Mouse (Mus musculus): ENCODE results near the gene Zfp61.
"Not testable (repeated sequence)": the region's sequence is repeated elsewhere in the genome, so short reads cannot be mapped to it uniquely, and the experiment has no call there.

Zfp61 gene

DNA sequence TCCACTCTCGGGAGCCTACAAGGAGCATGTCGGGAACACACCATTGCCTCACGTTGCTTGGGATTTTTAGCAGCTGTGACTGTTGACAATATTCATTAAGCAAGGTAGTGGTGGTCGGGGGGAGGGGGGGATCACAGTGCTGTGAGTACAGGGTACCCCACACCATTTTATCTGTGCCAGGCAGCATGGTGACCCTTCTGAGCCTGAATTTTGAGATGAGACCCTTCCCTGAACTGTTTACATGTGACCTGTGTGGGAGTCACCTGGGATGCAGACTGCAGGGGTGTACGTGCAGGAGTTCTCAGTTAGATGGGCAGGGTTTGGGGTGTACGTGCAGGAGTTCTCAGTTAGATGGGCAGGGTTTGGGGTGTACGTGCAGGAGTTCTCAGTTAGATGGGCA is 4.6 kb downstream of the Zfp61 start:
- DNase-seq = no peak

DNA sequence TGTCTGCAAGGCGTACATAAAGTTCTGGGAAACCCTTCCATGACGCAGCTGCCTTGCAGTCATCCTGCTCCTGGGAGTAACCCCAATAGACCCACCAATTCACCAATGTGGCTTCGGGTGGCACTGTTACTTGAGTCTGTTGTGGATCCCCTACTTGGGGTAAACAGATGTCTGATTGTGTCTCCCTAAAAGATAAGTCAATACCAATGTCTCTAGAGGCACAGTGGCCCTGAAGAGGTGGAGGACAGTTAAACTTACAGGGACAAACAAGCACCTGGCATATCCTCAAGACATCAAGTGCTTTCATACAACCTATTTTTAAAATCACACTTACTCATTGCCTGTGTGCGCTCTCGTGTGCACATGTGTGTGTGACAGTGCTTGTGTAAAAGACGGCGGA is 5.7 kb downstream of the Zfp61 start:
- no peak for DNase-seq

- DNase-seq = no peak
Measured at GRCm38 (mm10) chr7:24294763-24295162, 6.3 kb downstream of the Zfp61 start.

DNA sequence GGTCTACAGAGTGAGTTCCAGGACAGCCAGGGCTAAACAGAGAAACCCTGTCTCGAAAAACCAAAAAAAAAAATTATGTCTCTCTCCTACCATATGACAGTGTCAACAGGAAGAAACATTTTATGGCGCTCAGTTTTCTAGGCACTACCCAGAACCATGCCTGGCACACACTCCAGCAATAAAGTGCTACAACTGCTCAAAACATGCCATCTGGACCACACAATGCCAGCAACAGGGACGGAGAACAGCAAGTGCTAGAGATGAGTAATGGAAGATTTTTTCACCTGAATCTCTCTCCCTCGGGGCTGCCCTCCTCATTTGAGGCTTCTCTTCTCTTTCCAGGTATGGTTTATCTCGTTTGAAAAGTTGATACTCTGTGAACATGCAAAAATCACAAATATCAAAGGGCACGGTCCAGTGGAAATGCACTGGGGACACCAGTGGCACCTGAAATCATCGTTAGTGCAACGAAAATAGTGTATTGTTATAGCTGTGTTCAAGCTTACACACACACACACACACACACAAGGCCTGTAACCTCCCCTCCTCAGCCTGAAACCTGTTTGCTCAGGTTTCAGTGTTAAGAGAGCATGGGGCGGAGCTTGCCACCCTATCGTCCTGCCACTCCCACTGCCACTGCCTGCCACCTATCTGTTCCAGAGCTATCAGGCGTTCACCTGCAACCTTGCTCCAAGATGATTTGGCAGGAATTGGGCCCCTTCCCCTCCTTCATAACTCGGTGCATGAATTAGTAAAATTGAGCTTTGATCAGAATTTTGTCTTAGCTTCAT is 7.8 kb downstream of the Zfp61 start:
- no peak for DNase-seq

- no peak for DNase-seq
Measured at GRCm38 (mm10) chr7:24291387-24292090, 9.5 kb downstream of the Zfp61 start.

DNA sequence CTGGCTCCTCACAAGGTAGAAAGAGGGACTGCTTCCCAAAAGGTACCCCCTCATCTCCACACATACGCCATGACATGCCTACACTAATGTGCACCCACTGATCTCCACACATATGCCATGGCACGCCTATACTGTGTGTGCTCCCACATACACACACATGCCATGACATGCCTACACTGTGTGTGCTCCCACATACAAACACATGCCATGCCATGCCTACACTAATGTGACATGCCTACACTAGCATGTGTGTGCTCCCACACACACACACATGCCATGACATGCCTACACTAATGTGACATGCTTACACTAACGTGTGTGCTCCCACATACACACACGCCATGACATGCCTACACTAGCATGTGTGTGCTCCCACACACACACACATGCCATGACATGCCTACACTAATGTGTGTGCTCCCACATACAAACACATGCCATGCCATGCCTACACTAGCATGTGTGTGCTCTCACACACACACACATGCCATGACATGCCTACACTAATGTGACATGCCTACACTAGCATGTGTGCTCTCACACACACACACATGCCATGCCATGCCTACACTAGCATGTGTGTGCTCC is 10.8 kb downstream of the Zfp61 start:
- DNase-seq = no peak

GRCm38 (mm10) chr7:24288512-24288911 is 12.5 kb downstream of the Zfp61 start:
- DNase-seq = no peak

DNA sequence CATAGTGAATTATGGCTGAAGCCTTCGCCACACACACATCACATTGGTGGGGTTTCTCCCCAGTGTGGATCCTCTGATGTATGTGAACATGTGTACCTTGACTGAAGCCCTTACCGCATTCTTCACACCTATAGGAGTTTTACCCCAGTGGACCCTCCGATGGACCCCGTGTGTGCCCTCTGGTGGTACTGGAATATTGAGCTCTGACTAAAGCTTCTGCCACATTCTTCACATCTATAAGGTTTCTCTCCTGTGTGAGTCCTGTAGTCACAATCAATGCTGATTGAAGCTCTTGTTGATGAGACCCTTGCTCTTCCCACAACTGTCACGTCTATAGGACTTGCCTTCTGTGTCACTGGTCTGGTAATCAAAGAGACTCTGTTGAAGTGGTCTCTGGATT is 13.4 kb downstream of the Zfp61 start:
- DNase-seq = no peak

DNA sequence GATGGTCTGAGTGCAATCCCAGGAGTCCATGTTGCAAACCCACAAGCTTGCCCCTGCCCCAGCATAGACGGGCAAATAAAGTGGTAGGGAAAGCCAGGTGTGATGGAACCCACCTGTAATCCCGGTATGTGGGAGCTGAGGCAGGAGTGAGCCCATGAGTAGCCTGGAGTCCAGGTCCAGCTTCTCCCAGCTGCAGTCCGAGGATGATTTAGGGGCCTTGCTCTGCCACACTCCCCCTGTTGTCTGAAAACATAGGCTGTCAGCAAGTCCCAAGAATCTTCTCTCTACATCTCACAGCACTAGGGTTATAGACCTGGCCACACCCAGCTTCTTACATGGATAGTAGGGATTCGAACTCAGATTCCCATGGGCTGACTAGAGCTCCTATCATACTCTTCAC is 14.1 kb downstream of the Zfp61 start:
- no peak for DNase-seq

- no peak for DNase-seq
Measured at GRCm38 (mm10) chr7:24286090-24286489, 14.9 kb downstream of the Zfp61 start.

DNA sequence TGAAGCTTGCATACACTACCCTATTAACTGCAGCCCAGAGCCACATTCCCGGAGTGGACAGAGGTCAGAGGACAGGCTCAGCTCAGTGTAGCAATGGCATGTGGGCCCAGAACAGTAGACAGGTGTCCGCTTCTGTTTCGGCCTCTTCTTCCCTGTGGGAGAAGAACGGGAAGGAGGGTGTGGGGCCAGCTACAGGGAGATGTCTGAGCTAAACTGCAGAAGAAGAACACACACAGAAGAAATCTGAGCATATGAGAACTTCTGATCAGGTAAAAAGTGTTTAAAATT is 20.2 kb downstream of the Zfp61 start:
- peak; percentile 26 for DNase-seq

DNA sequence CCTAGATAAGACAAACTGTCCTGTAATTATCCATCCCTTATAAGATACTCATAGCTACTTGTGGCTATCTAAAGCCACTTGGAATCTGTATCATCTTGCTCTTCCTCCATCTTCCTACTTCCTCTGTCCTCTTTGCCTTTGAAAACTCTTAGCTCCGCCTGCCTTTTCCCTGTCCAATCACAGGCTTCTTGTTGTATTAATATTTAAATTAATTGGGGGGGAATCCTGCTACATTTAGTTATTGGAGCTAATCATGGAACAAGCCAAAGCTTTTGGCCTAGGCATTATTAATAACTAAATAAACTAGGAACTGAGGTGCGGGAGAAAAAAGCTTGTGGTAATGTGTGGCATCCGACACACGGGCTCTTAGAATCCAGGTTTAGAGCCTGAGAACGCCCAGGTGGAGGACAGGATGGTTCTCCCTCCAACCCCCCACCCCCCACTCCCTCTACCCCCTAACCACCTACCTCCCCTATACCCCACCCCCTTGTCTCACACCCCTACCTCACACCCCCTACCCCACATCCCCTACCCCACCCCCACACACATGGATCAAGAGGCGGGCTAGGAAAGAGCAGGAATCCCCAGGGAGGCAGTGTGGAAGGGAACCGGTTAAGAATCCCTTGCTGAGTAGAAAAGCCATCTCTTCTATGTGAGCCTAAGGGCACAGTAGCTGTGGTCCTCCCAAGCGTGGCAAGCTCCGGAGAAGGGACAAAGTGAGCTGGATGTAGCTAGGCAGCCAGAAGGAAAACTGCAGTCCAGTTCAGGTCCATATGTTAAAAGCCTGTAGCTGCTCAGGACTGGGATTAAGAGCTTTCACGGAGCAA is 20.8 kb downstream of the Zfp61 start:
- DNase-seq = no peak

DNA sequence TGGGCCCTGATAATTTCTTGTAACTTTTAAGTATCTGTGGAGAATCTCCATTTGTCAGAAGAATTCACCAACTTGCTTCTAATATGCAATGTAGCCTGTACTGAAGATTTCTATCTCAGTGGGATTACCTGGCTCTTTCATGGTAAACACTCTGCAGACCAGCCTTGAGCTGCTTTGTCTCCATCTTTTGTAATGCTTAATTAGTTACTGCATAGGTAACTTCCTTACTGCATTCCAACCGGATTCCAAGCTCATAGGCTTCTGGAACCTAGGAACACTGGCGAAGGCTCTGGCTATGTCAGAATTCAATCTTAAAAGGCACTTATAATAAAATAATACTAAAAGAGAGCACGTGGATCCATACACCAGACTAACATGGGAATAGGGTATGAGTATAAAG is 22.3 kb downstream of the Zfp61 start:
- not testable (repeated sequence) for DNase-seq

DNA sequence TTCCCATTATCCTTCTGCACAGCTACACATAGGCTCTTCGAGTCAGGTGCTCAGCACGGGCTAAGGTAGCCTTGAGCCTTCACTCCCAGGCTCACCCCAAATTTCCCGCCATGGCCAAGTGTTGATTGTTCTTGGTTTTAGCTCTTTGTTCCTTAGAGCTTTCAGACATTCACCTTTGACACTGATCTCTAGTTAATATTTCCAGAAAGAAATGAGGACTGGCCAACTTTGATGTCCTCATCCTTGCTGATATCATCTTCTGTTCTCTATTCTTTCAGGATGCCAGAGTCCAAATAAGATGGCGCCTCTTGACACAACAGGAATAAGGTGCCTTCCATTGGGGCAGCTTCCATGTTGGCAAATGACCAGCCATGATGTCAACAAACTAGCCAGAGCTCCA is 26.6 kb downstream of the Zfp61 start:
- peak; percentile 73 for DNase-seq

- no peak for DNase-seq
Measured at GRCm38 (mm10) chr7:24271191-24271590, 29.8 kb downstream of the Zfp61 start.

GRCm38 (mm10) chr7:24270288-24270672 is 30.8 kb downstream of the Zfp61 start, which contains the start of gene Zfp93:
Gene Zfp93 (plus strand): TSS chr7:24270420.
- peak; percentile 92 for DNase-seq

DNA sequence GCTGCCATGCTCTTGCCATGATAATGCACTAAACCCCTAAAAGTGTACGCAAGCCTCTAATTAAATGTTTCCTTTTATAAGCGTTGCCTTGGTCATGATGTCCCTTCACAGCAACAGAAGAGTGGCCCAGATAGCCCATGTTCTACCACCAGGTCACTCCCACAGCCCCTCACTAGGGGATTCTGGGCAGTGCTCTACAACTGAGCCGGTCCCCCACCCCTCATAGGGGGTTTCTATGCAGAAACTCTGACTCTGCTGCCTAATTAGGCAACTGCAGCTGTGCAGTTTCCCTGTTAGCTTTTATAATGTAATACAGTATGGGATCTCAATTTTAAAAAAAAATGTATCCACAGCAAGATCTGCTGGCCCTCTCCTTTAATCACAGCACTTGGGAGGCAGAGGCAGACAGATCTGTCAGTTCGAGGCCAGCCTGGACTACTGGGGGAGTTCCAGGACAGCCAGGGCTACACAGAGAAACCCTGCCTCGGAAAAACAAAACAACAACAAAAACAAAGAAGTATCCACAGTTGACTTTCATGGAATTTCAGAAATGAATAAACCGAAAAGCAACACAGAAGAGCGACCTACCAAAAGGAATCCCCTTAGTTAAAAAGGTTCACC is 31.3 kb downstream of the Zfp61 start:
- DNase-seq = no peak

DNA sequence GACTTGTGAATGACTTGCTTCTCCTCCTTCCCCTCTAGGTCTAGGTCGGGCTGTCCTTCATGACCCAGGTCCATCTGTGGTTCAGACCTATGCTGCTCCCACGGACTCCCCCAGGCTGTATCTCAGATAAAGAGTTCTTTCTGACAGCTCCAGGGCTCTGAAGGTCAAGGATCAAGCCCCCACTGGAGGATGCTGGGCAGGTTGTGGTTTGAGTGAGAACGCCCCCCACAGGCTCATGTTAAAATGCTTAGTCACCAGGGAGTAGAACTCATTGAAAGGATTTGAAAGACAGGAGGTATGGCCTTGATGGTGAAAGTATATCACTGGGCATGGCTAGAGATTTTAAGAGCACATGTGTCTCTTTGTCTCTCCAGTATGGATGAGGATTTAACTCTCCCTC is 31.8 kb downstream of the Zfp61 start:
- DNase-seq = no peak

- no peak for DNase-seq
Measured at GRCm38 (mm10) chr7:24268176-24269155, 32.6 kb downstream of the Zfp61 start.

GRCm38 (mm10) chr7:24260000-24260312 is 41.1 kb downstream of the Zfp61 start:
- DNase-seq = no peak

- no peak for DNase-seq
Measured at GRCm38 (mm10) chr7:24259306-24259999, 41.6 kb downstream of the Zfp61 start.
